Mouse (Mus musculus): ENCODE data around the gene Taf13.
A peak's percentile ranks its signal among the peaks of the same experiment; 100 is the strongest.

The Taf13 gene

DNA sequence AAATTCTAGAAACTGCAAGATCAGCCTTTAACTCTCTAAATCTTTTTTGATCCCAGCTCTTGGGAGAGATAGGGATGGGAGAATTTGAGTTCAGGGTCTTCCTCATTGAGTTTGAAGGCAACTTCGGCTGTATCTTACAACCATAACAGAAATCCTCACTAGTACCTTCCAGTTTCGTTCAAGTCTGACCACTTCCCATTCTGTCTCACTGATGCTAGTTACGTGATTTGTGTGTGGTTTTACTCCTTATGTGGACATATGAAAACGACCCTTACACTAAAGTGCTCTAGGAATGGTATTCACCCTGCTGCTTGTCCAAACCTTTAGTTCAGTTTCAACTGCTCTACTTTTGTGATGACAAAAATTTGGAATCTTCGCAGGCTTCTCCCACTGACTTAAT, 2.5 kb downstream of the Taf13 start:
- DNase-seq: no peak

DNA sequence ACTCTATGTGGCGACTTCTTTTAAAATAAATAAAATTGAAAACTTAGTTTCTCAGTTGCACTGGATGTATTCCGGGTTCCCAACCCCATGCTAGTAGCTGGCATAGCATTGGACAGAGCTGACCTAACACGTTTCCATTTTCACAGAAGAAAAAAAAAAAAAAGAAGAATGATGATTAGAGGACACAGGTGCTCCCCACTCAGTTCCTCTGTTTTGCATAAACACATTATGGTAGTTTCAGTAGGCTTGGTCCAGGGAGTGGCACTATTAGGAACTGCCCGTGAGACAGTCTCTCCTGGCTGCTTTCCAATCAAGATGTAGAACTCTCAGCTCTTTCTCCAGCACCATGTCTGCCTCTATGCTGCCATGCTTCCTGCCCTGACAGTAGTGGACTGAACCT, 13.1 kb downstream of the Taf13 start:
- no peak for DNase-seq

- no peak for DNase-seq
Observed at GRCm38 (mm10) chr3:108588446-108588845, 16.9 kb downstream of the Taf13 start.

- peak; percentile 98 for DNase-seq
Observed at GRCm38 (mm10) chr3:108590786-108591529, 19.5 kb downstream of the Taf13 start, which contains the start of gene Wdr47. Wdr47 (plus strand) TSS chr3:108591279.

GRCm38 (mm10) chr3:108591530-108592522, 20.3 kb downstream of the Taf13 start:
- DNase-seq: no peak

DNA sequence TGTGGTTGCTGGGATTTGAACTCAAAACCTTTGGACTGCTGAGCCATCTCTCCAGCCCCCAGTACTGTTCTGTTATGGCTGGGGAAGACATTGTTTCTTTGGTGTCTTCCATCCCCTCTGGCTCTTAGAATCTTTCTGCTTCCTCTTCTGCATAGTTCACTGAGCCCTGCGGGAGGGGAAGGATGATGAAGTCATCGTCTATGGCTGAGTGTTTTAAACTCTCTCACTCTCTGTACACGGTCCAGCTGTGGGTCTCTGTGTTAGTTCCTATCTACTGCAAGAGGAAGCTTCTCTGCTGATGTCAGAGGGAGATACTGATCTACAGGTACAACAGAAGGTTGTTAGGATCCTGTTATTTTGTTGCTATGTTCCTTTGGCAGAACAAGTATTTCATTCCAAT, 37.4 kb downstream of the Taf13 start:
- no peak for DNase-seq
